Mouse (Mus musculus) A20 (cell line): ENCODE measurements around the gene Auts2.

Experiments
- DNase-seq: peaks from one replicate; pipeline ENCODE4 v3.0.0-alpha.2; 2011; ENCODE audit warnings: low read depth, low spot score

Auts2 gene

DNA sequence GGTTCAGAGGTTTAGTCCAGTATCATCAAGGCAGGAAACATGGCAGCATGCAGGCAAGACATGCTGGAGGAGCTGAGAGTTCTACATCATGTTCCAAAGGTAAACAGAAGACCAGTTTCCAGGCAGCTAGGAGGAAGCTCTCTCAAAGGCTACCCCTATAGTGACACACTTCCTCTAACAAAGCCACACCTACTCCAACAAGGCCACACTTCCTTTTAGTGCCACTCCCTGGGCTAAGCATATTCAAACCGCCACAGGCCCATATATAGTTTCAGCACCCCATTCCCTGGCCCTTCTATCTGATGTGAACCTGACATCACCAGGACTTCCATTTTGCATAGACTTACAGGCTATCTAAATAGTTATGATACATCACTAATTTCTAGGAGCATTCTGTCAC, 863.6 kb downstream of the Auts2 start:
- no peak for DNase-seq

DNA sequence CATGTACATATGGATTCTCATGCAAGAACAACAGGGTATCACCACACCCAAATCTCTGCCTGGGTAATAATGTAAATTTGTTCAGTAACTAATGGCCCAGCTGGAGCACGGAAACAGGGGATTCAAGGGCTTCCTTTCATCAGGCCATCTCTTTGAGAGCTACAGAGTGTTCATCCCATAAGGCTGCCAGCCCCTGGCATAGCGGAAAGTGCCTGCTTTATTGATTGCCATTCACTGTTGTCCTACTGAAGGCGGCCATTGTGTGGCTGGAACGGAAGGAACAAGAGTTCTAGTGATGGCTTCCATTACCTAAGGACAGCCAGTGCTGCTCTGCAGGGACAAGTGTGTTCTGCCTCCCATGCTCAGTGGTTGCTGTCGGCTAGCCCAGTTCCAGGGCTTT, 865.6 kb downstream of the Auts2 start:
- no peak for DNase-seq

DNA sequence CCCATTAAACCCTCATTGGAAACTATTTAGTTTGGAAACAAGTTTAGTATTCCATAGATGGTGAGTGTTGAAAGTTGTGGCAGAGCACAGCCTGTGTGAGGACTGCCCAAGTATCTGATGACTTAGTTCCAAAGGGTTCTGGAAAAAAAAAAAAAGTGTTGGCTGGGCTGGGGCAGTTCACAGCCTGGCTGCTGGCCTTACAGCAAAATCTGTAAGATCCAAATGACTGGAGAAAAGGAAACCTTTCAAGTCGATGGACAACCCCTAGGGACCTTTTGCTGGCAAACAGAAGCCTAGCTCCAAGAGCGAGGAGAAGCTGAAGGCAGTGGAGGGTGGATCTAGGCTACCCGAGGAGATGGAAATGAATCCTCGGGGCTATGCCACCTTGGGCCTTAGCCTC, 869.4 kb downstream of the Auts2 start:
- no peak for DNase-seq

DNA sequence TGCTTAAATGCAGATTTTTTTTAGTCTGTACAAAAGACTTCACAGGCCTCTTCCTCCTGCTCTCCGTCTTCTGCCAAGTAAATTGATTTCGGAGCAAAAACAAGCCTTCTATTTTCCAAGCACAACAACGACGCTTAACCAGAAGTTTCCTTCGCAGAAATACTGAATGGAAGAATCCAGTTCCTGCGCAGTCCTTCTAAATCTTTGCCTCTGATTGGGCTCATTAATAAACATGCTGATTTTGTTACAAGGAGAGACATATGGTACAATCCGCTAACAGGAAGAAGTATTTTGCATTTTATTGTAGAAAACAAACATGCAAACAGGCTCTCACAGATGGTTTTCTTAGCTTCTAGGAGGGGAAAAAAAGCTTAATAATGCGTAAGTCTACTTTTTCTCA, 878.1 kb downstream of the Auts2 start:
- no peak for DNase-seq

DNA sequence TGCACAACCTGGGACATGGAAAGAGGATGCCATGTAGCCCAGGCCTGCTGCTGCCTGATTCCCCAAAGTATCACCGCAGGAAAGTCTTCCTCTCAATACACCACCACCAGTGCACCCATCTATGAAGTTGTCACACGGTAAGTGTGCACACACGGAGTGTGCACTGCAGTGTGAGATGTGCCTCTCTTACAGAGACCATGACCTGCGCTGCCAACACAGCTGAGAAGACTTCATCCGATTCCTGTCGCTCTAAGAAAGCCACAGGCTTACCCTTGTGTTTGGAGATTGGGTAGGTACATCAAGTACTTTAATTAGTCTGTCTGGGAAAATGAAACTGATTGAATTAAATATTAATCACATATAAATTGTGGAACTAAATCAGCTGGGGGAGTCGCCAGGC, 878.5 kb downstream of the Auts2 start:
- no peak for DNase-seq

DNA sequence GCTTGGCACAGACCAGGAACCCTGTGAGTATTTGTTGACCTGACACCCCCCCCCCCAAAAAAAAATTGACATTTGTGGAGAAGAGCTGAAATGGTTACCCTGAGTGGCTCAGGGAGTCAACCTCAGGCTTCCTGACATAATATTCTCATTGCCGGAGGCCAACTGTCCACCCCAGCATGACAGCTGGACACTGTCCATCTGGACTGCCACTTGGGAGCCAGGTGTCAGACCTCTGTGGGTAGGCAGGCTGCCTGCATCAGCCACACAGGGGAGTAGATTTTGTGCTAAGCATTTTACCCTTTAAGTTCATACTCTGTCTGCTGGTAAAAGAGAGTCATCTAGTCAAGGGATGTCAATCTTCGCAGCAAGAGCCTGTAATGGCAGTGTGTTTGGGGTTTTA, 880.5 kb downstream of the Auts2 start:
- DNase-seq = no peak

DNA sequence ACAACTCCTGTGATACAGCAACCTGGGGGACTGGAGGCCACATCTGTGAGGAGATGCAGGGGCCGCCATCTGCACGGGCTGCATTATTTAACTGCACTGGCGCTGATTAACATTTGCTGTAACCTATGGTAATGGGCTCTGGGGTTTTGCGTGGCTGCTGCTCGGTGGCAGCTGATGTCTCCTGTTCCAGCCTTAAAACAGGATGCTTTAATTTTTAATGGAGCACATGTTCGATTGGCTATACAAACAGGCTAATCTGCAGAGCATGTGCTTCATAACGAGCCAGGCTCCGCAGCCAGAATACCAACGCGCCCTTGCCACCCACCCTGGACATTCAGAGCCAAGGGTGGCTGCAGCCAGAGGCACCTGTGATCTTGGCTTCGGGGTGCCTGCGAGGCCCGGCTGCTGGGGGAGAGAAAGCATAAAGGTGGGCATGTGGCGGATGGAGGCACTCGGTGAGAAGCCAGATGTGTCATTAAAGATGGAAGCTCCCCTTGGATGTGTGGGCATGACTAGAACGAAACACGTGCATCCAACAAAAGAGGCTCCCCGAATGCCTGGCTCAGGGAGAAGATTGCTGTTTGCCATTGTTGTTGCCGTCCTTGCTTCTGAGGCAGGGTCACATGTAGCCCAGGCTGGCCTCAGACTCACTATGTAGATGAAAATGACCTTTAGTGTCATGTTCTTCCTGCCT, 884.2 kb downstream of the Auts2 start:
- no peak for DNase-seq

DNA sequence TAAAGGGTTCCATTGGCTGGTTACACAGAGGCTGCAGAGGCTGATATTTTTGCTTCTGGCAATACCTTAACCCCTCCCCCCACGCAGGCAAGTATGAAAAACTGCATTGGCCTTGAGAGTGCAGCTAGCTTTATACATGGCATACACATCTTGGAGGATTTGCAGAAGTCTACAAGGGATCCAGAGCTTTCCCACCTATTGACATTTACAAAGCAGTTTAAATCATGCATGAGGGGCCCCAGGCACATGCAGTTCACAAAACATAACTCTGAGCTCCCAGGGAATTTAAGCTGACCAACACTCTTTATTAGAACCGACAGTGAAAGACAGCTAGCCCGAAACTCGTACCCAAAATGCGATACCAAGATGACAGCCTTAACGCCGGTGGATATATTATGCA, 888.9 kb downstream of the Auts2 start:
- no peak for DNase-seq

DNA sequence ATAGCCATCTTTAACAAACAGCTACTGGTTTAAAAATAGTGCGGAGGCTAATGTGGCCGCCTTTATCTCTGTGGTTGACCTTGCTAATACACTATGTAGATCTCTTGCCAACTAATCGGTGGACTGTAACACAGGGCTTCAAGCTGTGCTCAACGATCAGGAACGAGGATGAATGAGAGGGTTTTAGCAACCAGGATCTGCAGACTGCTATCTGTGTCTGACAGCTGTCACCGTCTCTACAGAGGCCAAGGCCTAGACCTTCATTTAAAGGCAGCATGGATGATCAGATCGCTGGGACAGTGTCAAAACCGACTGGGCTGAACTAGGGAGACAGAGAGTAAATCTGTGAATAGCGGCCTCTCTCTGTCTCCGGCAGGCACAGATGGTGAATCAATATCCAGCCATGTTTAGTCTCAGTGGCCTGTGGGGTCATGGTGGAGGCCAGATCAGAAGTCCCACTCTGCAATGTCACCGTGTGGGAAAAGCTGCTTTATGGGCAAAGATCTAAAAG, 892.7 kb downstream of the Auts2 start:
- no peak for DNase-seq

DNA sequence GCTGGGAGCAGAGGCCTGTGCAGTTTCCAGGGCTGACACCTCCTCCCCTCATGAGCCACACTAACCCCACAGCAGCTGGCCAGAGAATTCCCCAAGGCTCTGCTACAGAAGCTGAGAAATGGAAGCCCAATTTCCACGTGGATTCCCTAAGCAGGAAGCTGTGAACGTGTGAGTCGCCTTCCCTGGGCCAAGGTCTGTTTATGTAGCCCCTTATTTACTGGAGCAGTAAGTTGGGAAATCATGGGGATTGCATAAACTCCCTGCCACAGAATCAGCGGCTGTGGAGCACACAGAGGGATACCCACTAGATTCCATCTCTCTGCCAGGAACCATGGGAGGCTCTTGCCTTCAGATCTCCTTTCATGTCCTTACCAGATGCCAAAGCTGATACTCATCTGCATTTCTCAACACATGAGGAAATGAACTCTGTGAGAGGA, 895.4 kb downstream of the Auts2 start:
- DNase-seq = no peak

DNA sequence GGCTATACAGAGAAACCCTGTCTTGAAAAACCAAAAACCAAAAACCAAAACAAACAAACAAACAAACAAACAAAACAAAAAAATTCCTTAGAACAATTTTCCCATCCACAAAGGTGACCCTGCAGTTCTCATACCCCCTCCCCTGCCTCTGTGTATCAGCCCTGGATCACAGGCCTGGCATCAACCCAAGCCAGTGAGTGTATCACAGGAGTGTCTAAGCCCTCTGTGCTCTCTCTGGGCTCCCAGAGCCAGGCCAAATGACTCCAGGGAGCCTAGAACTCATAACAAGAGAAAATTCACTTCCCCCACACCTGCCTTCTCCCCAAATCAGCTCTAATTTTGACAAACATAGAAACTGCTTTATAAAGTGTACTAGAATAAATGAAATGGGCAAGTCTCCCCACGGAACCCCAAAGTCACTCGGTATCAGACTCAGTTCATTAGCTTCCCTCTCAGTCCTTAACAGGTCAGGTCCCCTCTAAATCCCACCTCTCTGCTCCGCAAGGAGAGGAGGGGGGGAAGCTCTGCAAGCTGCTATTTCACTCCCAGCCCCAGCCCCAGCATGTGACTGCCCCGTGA, 896.0 kb downstream of the Auts2 start:
- no peak for DNase-seq

DNA sequence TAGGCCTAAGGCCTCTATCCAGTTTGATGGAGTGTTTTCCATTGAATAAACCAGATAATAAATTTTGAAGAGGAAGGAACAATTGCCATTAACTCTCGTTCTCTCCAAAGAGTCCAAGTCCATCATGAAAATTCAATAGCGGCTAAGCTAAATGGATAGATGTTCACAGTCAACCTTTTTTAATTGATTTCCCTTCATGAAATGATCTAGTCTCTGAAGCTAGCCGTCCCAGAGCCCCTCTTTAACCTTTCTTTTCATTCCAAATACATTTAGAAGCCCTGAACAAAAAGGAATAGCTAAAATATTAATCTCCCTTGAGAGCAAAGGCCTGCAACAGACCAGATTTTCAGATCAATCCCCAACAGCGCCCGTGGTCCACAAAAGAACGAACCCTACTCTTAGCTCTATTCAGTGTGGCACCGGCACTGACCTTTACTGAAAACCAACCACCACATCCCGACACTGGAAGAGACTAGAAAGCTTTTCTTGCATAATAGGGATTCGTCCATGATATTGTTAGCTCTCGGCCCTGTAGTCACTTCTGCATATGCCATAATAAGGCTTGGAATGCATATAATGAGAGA, 896.9 kb downstream of the Auts2 start:
- no peak for DNase-seq

DNA sequence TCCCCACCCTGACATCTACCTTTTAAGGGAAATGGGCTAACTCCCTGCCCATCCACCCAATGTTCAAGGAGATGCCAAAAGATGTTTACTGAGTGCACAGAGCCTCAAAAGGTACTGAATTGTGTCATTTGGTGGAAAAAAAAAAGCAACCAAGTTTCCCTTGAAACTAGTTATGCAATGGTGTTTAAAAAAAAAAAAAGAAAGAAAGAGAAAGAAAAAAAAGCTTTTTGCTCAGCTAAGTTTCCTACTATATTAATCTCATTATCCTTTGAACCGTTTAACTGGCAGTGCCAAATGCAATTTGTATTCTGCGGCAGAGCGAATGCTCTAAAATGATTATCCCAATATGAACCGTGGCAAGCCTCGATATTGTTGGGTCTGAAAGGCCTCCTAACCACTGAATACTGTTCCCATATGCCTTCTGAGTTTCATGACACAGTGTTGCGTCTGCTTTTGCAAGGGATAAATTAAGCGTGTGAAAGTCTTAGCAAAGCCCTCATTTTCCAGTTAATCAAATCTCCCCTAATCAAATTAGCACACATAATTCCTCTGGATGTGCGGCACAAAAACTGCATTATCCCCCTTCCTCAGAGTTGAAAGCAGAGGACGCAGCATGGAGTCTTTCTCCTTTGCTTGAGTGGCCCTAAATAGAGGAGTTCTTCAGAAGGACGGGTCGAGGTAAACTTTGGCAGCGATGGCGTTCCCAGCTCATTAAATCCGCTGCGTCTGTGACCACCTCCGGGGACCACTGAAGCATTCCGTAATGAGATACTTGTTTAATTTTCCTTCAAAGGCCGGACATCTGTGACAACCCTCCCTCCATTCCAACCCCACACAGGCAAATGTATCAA, 897.6 kb downstream of the Auts2 start:
- no peak for DNase-seq

DNA sequence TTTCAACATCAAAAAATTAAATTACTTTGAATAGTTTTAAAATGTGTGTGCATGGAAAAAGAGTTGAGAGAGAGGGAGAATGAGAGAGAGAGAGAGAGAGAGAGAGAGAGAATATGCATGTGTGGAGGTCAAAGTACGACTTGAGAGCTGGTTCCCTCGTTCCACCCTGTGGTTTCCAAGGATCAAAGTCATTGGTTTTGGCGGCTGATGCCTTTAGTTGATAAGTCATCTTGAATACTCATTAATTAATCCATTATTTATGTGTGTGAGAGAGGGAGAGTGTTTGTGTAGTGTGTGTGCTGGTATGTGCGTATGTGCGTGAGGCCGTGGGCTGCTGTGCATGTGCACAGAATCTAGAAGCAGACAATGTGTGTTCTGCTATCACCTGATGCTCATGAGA, 898.8 kb downstream of the Auts2 start:
- DNase-seq = no peak

DNA sequence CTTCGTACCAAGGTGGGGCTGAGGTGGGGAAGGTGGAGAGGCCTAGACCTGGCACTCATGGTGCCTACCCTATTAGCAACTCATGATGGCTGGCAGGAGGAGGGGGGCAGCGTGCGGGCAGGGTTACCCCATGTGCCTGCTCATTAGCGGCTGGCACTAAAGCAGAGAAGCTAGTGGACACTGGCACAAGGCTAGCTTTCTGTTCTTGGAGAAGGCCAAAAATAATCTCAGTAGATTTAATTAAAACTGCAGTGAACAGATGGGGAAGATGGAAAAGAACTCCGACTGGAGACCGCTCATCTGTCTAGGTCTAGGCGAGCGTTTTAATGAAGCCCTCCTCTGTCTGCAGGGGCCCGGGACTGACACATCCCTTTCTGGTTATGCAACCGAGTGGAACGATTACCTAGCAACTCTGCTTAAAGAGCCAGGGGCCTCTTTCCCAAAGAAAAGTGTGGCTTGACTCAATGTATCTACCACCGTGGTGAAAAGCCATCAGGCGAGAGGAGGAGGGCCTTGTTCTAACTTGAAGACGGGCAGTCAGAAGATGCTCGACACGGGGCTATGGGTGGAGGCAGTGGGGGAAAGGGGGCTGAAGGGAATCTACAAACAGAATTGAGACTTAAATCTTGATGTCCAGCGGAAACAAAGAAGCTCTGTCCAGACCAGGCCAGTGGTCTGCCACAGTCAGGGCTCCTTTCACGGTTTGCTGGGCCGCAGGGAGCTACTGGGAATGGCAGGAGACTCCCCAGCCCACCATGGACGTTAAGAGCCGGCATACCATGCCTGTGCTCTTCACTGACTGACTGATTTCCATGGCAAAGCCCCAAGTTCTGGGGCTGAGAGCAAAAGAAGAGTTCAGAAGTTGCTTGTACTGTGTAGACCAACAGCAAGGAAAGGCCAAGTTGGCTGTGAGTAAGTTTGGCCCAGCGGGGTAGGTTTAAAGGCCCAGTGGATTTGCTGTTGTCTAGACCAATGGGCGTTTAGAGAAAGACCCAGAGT, 899.7 kb downstream of the Auts2 start:
- DNase-seq = no peak

DNA sequence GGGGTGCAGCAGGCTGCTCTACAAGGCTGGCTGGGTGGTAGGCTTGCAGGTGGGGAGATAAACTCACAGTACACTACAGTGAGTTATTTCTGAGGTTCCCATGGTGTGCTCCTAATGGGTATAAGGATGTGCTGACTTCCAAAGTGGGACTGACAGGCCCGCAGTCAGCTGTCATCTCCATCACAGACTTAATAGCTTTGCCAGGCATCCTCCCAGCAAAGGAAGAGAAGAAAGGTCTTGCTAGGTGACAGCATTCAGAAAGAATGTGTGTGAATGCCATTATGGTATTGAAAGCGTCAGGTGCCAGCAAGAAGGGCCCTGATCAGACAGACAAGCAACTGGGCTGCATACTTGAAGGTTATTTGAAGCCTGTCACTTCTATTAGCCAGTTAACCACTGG, 900.4 kb downstream of the Auts2 start:
- DNase-seq = no peak

DNA sequence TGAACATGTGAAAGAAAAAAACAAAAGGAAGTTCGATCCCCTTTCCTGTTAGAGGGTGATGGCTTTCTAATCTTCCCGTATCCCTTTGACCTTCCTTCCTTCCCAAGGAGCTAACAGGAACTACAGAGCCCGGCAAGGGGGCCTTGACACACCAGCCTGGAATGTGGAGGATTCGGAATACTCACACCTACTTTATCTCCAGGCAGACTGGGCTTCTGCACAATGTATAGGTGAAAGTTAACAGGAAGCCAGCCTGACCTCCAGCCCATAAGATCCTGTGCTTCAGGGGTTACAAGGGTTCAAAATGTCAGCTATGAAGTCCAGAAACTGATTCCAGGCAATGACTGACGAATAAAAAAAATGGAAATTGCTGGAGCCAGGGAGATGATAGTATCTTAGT, 906.7 kb downstream of the Auts2 start:
- DNase-seq = no peak

DNA sequence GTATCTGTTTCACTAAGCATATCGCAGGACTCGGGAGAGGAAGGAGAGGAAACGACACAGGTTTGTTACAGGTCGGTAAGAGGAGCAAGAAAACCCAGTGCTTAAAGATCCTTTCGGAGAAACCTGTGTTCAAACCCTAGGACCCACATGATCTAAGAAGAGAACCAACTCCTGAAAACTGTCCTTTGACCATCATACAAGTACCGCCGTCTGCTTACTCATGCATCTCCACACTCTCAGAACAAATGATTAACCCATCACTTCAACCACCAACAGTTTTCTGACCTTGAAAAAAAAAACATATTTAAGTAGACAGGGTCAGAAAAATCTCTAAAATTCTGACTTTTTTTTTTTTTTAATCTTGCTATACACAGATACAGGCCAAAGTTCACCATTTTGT, 908.4 kb downstream of the Auts2 start:
- no peak for DNase-seq

DNA sequence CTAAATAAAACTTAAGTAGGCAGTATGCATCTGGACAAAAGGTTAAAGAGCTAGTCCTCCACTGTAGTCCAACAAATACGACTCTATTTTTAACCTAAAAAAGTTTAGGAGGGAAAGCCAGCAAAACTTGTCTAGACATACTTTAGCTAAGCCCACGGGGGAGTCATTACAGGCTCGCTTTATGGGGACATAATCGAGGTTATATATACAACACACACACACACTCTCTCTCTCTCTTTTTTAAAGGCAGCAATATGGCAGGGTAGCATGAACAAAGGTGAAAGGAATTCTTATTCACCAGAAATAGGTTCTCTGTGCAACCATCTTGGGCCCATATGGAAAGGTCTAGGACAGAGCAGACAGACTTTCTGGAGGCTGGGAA, 911.2 kb downstream of the Auts2 start:
- no peak for DNase-seq

DNA sequence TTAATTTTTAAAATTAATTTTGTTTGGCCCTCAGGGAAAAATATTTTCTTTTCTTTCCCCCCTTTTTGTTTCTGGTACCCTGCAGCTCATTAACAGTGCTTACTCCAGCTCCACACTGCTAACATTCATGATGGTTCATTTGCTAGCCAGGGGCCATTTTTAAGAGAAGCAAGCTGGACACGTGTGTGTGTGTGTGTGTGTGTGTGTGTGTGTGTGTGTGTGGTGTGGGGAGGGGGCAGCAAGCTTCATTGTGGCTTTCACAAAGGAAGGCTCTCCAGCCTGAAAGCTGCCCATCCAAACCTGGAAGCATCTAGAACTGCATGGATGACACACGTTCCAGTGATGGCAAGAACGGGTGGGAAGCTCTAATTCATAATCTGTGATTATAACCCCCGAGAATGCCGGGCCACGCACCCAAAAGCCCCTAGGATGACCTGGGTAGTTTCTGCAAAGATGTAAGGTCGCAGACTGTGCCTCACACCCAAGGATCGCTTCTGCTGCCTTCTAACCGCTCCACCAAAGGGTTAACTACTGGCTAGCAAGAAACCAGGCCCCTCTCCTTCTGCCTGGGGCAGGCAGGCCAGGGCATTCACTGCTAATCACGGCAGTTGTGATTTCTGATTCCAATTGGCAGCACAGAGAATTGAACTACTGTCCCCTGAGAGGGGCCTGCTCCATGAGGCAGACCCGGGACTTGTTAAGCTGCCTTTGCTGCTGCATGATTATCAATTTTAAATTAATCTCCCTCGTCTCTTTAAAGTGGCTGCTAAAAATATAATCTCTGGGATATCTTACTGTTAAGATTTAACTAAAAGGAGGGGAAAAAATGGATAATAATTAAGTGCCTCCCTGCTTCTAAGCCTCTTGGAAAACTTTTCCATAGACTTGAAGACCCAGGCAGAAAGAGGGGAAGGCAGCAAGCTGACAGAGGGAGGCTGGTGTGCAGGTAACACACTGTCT, 911.8 kb downstream of the Auts2 start:
- DNase-seq = no peak
